Mouse (Mus musculus): ENCODE results near the gene Adam19. TPM values are rescaled to one million over a fixed set of nuclear protein-coding genes. Genes with fewer than 3 reads are reported as not detected.
"Not testable (repeated sequence)": the region's sequence is repeated elsewhere in the genome, so short reads cannot be mapped to it uniquely, and the experiment has no call there.

The Adam19 gene
- polyA plus RNA-seq, 1 experiment: 12.8 TPM

- H3K27ac ChIP-seq (ENCODE audit: control insufficient read depth, insufficient read depth, low read length): no peak overlapping the region
- no peaks in the 10 kb centered on the region for H3K4me1 ChIP-seq (replicated peaks; ENCODE audit: control insufficient read depth, insufficient read depth, low read length)
- H3K27me3 ChIP-seq (ENCODE audit: control insufficient read depth, insufficient read depth, low read length): peaks cover 9% of the 10 kb centered on the region; the same call in 1 of the 2 replicates
- TF ChIP-seq CTCF (IDR thresholded peaks at IDR 0.05; ENCODE audit: borderline replicate concordance, control insufficient read depth, extremely low read depth, insufficient read depth, low read length, poor library complexity) (no peak), POLR2A (IDR thresholded peaks at IDR 0.05; ENCODE audit: control insufficient read depth, extremely low read depth, insufficient read depth, low read length, poor library complexity) (no peak)
- no peaks in the 10 kb centered on the region for H3K36me3 ChIP-seq (ENCODE audit: control insufficient read depth, insufficient read depth, low read length)
- 88% methylated on average over 7 of the region's 7 CpGs for WGBS
- DNase-seq: no peak
- no peak overlapping the region for H3K4me3 ChIP-seq (ENCODE audit: control insufficient read depth, insufficient read depth, low read length)
Measured at GRCm38 (mm10) chr11:46168506-46168905, 112.7 kb downstream of the Adam19 start.

GRCm38 (mm10) chr11:46169908-46170307, 114.1 kb downstream of the Adam19 start:
- no peaks in the 10 kb centered on the region for H3K4me1 ChIP-seq (replicated peaks; ENCODE audit: control insufficient read depth, insufficient read depth, low read length)
- H3K27me3 ChIP-seq (ENCODE audit: control insufficient read depth, insufficient read depth, low read length): peaks cover 9% of the 10 kb centered on the region; the same call in 1 of the 2 replicates
- 85% methylated on average over 3 of the region's 3 CpGs for WGBS
- no peak overlapping the region for H3K27ac ChIP-seq (ENCODE audit: control insufficient read depth, insufficient read depth, low read length)
- TF ChIP-seq CTCF (IDR thresholded peaks at IDR 0.05; ENCODE audit: borderline replicate concordance, control insufficient read depth, extremely low read depth, insufficient read depth, low read length, poor library complexity) (no peak), POLR2A (IDR thresholded peaks at IDR 0.05; ENCODE audit: control insufficient read depth, extremely low read depth, insufficient read depth, low read length, poor library complexity) (no peak)
- no peaks in the 10 kb centered on the region for H3K36me3 ChIP-seq (ENCODE audit: control insufficient read depth, insufficient read depth, low read length)
- no peak overlapping the region for H3K4me3 ChIP-seq (ENCODE audit: control insufficient read depth, insufficient read depth, low read length)
- no peak for DNase-seq

GRCm38 (mm10) chr11:46172128-46172527, 116.3 kb downstream of the Adam19 start:
- Histone ChIP-seq H3K4me3 (ENCODE audit: control insufficient read depth, insufficient read depth, low read length) (no peak overlapping the region), H3K4me1 (replicated peaks; ENCODE audit: control insufficient read depth, insufficient read depth, low read length) (no peaks in the 10 kb centered on the region), H3K27ac (ENCODE audit: control insufficient read depth, insufficient read depth, low read length) (no peak overlapping the region), H3K27me3 (ENCODE audit: control insufficient read depth, insufficient read depth, low read length) (no peaks in the 10 kb centered on the region), H3K36me3 (ENCODE audit: control insufficient read depth, insufficient read depth, low read length) (no peaks in the 10 kb centered on the region)
- no peak for DNase-seq
- 96% methylated on average over 9 of the region's 9 CpGs for WGBS
- no peak for TF ChIP-seq POLR2A (IDR thresholded peaks at IDR 0.05; ENCODE audit: control insufficient read depth, extremely low read depth, insufficient read depth, low read length, poor library complexity)
- TF ChIP-seq CTCF (IDR thresholded peaks at IDR 0.05; ENCODE audit: borderline replicate concordance, control insufficient read depth, extremely low read depth, insufficient read depth, low read length, poor library complexity): no peak

GRCm38 (mm10) chr11:46176155-46176554, 120.4 kb downstream of the Adam19 start:
- WGBS: 97% methylated on average over 6 of the region's 6 CpGs
- Histone ChIP-seq H3K36me3 (ENCODE audit: control insufficient read depth, insufficient read depth, low read length) (no peaks in the 10 kb centered on the region), H3K27me3 (ENCODE audit: control insufficient read depth, insufficient read depth, low read length) (no peaks in the 10 kb centered on the region), H3K27ac (ENCODE audit: control insufficient read depth, insufficient read depth, low read length) (no peak overlapping the region), H3K4me3 (ENCODE audit: control insufficient read depth, insufficient read depth, low read length) (no peak overlapping the region), H3K4me1 (replicated peaks; ENCODE audit: control insufficient read depth, insufficient read depth, low read length) (no peaks in the 10 kb centered on the region)
- no peak for DNase-seq
- TF ChIP-seq CTCF (IDR thresholded peaks at IDR 0.05; ENCODE audit: borderline replicate concordance, control insufficient read depth, extremely low read depth, insufficient read depth, low read length, poor library complexity): no peak
- no peak for TF ChIP-seq POLR2A (IDR thresholded peaks at IDR 0.05; ENCODE audit: control insufficient read depth, extremely low read depth, insufficient read depth, low read length, poor library complexity)

- no peak for DNase-seq
- Histone ChIP-seq H3K36me3 (ENCODE audit: control insufficient read depth, insufficient read depth, low read length) (no peaks in the 10 kb centered on the region), H3K27me3 (ENCODE audit: control insufficient read depth, insufficient read depth, low read length) (no peaks in the 10 kb centered on the region), H3K4me3 (ENCODE audit: control insufficient read depth, insufficient read depth, low read length) (no peak overlapping the region), H3K4me1 (replicated peaks; ENCODE audit: control insufficient read depth, insufficient read depth, low read length) (no peaks in the 10 kb centered on the region), H3K27ac (ENCODE audit: control insufficient read depth, insufficient read depth, low read length) (no peak overlapping the region)
- 85% methylated on average over 10 of the region's 10 CpGs for WGBS
- TF ChIP-seq POLR2A (IDR thresholded peaks at IDR 0.05; ENCODE audit: control insufficient read depth, extremely low read depth, insufficient read depth, low read length, poor library complexity) (no peak), CTCF (IDR thresholded peaks at IDR 0.05; ENCODE audit: borderline replicate concordance, control insufficient read depth, extremely low read depth, insufficient read depth, low read length, poor library complexity) (no peak)
Measured at GRCm38 (mm10) chr11:46177246-46178043, 121.7 kb downstream of the Adam19 start.

GRCm38 (mm10) chr11:46182031-46182430, 126.2 kb downstream of the Adam19 start:
- H3K4me3 ChIP-seq (ENCODE audit: control insufficient read depth, insufficient read depth, low read length); H3K27me3 ChIP-seq (ENCODE audit: control insufficient read depth, insufficient read depth, low read length); H3K36me3 ChIP-seq (ENCODE audit: control insufficient read depth, insufficient read depth, low read length); H3K4me1 ChIP-seq (replicated peaks; ENCODE audit: control insufficient read depth, insufficient read depth, low read length); H3K27ac ChIP-seq (ENCODE audit: control insufficient read depth, insufficient read depth, low read length); DNase-seq: not testable (repeated sequence)
- WGBS: 97% methylated on average over 1 of the region's 1 CpGs

- DNase-seq: no peak
- TF ChIP-seq CTCF (IDR thresholded peaks at IDR 0.05; ENCODE audit: borderline replicate concordance, control insufficient read depth, extremely low read depth, insufficient read depth, low read length, poor library complexity): no peak
- TF ChIP-seq POLR2A (IDR thresholded peaks at IDR 0.05; ENCODE audit: control insufficient read depth, extremely low read depth, insufficient read depth, low read length, poor library complexity): no peak
- H3K36me3 ChIP-seq (ENCODE audit: control insufficient read depth, insufficient read depth, low read length): no peaks in the 10 kb centered on the region
- 89% methylated on average over 3 of the region's 3 CpGs for WGBS
- H3K27me3 ChIP-seq (ENCODE audit: control insufficient read depth, insufficient read depth, low read length): no peaks in the 10 kb centered on the region
- H3K4me1 ChIP-seq (replicated peaks; ENCODE audit: control insufficient read depth, insufficient read depth, low read length): no peaks in the 10 kb centered on the region
- H3K27ac ChIP-seq (ENCODE audit: control insufficient read depth, insufficient read depth, low read length): no peak overlapping the region
- H3K4me3 ChIP-seq (ENCODE audit: control insufficient read depth, insufficient read depth, low read length): no peak overlapping the region
Measured at GRCm38 (mm10) chr11:46184946-46185345, 129.2 kb downstream of the Adam19 start.
